Mouse (Mus musculus) lung, postnatal 14 days (tissue): ENCODE measurements at regions not wholly inside any gene's neighbourhood (a gene's known extent, or its start where the extent isn't known, plus 50 kb on each side); places are given as distances from the start of the nearest gene placed in this dataset.
"Not testable (repeated sequence)": the region's sequence is repeated elsewhere in the genome, so short reads cannot be mapped to it uniquely, and the experiment has no call there.

ENCODE experiments used
- DNase-seq: peaks from one replicate; pipeline ENCODE4 v3.0.0; 2021

GRCm38 (mm10) chr7:138758386-138758785 lies 87.5 kb upstream of the Ppp2r2d start:
- no peak for DNase-seq

DNA sequence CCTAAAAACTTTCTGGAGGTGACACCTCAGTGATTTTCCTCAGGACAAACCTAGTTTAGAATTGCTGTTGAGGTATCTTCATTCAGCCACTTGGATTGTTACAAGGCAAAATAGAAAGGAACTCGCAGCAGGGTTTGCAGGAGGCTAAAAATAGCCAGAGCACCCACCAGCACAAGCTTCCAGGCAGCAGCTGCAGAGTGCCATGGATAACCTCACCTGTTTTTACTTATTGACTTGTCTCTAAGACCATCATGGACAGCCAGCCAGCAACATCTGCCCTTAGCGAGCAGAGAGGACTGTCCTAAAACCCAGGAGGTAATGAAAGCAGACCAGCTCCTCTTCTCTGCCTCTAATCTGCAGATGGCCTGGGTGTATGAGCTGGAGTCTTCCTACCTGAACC lies 97.4 kb upstream of the Ppp2r2d start:
- DNase-seq = no peak

DNA sequence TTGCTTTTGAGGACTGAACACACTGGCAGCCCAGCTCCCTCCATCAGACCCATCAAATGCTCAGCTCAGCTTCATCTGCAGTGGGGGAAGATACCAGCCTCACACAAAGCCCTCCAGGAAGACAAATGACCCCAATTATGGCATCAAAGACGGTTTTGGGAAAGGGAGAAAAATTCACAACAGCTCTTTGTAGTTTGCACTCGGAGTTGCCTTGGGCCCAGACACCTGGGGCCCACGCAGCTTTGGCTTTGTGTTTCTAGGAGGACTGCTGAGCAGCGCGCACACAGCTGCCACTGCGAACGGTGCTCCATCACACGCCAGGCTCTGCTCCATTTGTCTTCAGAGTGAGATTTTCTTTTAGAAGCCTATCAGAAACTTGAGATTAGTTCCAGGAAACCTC lies 99.3 kb upstream of the Ppp2r2d start:
- no peak for DNase-seq

GRCm38 (mm10) chr7:138742516-138742845 lies 103.4 kb upstream of the Ppp2r2d start:
- DNase-seq = no peak

DNA sequence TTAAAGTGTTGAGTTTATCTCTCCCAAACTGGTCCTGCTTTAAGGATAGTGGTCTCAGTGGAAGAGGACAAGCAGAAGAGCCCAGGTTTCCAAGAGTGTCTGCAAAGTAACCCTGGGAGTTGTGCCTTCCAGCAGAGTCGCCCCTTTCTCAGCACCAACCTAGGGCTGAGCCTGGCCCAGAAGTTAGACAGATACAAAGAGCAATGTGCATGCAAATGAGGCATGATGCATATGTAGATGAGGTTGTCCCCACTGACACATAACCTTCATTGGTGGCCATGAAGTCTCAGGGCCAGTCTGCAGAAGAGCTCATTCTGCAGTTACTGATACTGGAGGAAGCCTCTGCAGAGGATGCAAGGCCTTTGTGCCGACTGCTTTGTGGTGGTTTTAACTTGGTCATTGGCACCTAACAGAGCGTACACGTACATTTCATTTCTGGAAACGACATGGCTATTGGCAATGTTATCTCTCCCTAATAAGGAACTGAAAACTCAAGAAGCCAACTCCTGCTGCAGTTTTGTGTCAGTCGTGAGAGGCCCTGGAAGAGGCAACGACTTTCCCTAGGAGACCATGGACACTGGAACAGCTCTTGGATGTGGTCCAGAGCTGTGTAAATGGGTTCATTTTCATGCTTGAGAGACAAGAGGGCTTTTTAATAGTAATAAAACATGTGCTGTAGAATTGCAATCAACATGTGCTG lies 103.9 kb upstream of the Ppp2r2d start:
- no peak for DNase-seq

DNA sequence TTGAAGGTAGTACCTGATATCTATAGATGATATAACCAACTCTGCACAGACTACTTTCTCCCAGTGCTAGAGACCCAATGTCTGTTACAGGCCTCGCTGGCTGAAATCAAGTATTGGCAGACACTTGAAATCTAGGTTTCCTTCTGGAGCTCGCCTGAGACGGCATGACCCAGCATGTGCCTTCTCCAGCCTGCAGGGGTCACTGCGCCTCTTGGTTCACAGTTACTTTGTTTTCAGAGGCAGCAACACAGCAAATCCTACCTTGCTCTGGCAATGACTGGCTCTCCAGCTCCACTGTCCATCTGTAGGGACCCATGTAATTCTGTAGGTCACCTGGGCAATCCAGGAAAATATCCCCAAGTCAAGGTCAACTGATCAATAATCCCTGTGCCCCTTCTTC lies 111.6 kb upstream of the Ppp2r2d start:
- peak; percentile 11 for DNase-seq

- DNase-seq = no peak
Observed at GRCm38 (mm10) chr7:138724829-138725228, 121.0 kb upstream of the Ppp2r2d start.

DNA sequence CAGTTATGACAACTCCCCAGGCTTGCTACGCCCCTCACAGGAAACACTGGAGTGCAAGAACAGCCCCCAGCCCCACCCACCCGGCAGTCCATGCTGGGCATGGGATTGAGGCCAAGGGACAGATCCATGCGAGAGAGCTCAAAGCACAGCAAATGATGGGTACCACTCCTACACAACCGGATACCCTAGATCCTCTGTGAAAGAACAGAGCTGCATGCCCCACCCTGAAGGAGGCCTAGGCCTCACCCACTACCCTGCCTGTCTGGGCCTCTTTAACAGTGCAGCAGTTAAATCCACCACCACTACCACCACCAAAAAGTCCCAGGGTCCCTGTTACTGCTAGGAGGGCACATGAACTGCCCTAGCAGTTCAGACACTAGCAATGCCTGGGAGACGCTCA lies 126.3 kb upstream of the Ppp2r2d start:
- no peak for DNase-seq

GRCm38 (mm10) chr7:138719115-138719514 lies 126.8 kb upstream of the Ppp2r2d start:
- DNase-seq = no peak

GRCm38 (mm10) chr7:138714731-138715130 lies 131.1 kb upstream of the Ppp2r2d start:
- DNase-seq = no peak

- DNase-seq = no peak
Observed at GRCm38 (mm10) chr7:138708373-138708772, 137.5 kb upstream of the Ppp2r2d start.

GRCm38 (mm10) chr7:138699599-138699998 lies 146.3 kb upstream of the Ppp2r2d start:
- not testable (repeated sequence) for DNase-seq

- DNase-seq = no peak
Observed at GRCm38 (mm10) chr7:138682161-138682560, 163.7 kb upstream of the Ppp2r2d start.

DNA sequence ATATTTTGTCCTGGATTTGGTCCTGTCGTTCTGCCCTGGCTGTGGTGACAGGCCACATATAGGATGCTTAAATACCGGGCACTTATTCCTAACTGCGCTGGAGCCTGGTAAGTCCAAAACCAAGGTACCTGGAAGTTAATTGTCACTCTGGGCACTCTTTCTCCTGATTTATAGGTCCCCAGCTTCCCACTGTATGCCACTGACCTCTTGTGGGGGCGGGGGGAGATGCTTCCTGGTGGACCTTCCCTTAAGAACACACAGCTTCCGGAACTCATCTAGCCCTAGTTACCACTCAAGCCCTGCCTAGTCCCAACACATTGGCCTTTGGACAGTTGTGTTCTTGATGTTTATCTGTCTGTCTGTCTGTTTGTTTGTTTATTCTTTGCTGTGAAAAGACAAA lies 165.3 kb upstream of the Ppp2r2d start:
- DNase-seq = no peak

DNA sequence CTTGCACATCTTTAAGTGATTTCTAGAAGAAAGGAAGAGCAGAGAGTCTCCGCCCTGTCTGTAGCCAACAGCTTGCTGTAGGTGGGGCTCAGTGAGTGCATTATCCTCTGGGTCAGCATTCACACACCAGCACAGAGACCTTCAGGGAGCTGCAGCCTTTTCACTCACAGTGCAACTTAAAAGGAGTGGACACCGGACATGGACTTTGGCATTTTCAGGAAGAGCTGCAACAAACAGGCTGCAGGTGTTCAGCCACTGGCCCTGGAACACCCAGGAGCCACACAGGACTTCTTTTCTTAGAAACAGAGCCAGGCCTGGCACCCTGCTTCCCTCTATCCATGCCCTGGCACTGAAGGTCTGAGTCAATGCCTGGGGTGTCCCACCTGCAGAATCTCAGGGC lies 166.3 kb upstream of the Ppp2r2d start:
- DNase-seq = no peak

DNA sequence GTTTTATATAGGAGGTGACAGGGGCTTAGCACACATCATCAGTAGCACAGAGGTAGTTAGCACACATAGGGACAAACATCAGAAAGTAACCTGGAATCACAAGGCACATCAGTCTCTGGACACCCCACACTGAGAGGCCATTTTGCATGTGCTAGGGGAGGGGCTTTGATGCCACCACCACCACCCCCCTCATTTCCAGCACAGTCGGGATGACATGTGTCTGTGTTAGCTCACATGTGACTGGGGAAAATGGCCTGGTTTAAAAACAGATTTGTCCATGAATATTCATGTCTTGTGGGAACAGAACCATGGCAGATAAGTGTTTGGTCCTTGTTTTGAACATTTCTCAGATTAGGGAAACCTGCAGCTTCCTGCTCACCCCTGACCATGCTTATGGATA lies 172.9 kb upstream of the Ppp2r2d start:
- no peak for DNase-seq

- DNase-seq = no peak
Observed at GRCm38 (mm10) chr7:138668337-138668736, 177.5 kb upstream of the Ppp2r2d start.

- no peak for DNase-seq
Observed at GRCm38 (mm10) chr7:138660124-138660523, 185.8 kb upstream of the Ppp2r2d start.

DNA sequence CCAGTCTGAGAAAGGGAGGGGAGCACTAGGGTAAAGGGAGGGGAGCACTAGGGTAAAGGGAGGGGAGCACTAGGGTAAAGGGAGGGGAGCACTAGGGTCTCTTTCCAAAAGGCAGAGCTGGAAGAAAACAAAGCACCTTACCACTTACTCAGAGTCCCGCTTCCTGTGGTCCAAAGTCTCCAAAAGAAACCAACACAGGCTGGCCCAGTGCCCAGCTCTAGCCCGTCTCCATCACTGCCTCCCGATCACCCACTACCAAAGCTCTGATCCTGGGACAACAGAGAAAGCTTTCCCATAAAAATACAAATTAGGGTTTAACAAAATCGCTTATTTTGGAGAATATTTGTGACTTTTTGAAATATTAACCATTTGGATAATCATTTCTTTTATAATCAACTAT lies 188.4 kb upstream of the Ppp2r2d start:
- no peak for DNase-seq

DNA sequence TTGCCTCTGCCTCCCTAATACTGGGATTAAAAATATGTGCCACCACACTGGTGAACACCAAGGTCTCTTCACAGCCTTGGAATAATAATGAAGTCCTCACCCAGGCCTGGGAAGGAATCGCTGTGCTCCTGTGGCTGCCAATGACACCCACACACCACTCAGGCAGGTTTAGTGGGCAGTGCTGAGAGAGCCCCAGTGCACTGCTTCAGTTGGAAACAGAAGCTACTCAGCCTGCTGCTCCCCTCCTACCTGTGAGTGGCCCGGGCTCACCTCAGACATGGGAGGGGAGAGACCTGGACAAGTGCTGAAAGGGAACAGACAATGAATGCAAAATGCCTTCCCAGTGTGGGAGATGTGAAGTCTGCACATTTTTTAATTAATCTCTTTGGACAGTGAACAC lies 188.8 kb upstream of the Ppp2r2d start:
- DNase-seq = no peak

DNA sequence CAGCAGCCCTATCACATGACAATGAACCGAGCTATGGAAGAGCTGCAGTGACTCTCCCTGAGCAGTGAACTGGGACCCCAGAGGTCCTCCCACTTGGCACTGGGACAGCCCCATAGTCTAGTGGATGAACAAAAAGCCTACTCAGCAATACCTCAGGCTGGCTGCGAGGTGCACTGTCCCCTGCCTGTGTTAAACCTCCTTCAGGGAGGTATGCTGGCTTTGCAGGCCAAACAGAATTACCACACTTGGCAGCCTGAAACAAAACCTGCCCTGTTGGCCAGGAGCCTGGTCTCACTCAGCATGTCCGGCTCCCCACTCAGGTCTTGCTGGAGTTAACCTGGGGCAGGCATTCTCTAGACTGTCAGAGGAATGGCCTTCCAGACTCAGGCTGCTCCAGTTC lies 189.9 kb upstream of the Ppp2r2d start:
- DNase-seq = peak; percentile 14

GRCm38 (mm10) chr7:138650946-138651345 lies 194.9 kb upstream of the Ppp2r2d start:
- no peak for DNase-seq

- DNase-seq = peak; percentile 50
Observed at GRCm38 (mm10) chr7:138647636-138648035, 198.2 kb upstream of the Ppp2r2d start.

DNA sequence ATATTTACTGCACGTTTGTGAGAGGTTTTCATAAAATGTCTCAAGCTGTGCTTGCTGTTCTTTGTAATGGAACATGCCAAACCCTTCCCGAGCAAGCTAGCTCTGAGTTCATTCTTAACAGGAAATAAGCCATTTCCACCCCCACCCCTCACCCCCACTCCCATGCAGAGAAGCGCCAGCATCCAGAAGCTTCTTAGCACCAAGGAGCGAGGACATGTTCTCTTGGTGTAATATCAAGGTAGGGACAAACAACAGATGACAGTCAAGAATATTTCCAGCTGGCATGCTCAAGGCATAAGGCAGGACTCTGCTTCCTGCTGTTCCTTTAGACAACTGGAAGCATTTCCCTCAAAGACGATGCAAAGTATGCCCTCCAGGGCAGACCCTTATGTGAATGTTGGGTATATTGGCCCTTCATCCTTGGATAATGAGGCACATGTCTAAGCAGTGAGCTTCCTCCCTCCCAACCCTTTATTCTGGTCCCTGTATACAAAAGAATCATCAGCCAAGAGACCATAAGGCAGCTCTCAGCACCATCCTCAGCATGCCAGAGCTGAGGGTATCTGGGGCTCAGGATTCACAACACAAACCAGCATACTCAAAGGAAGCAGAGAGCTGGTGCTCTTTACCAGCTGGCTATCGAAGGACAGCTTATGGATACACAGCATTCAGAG lies 205.2 kb upstream of the Ppp2r2d start:
- DNase-seq = no peak

DNA sequence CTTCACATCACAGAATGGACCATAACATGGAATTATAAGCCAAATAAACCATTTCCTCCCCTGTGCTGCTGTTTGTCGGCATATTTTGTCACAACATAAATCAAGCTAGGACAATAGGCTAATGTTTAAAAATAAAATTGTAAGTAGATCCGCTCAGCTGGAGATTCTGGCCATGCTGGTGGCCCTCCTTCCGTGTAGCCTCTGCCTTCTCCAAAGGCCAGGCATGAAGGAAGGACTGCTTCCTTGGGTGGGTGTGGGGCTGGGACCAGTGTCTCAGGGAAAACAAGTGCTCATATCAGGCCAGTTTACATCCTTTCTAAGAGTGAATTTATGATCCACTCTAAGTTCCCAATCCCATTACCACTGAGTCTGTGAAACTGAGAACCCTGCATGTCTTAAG lies 206.3 kb upstream of the Ppp2r2d start:
- DNase-seq = peak; percentile 20
